Mouse (Mus musculus) heart, embryonic 13.5 days (tissue): ENCODE measurements around the gene Igf1. TPM values are rescaled to one million over a fixed set of nuclear protein-coding genes. Genes with fewer than 3 reads are reported as not detected.

Source experiments
- ATAC-seq: fragments of 200-750 bp; cut with Nextera tagmentation; 2 replicates; pipeline ENCODE4 v1.8.0; 2017; ENCODE audit warnings: moderate TSS enrichment; ENCODE audit not compliant: insufficient number of reproducible peaks, low FRiP score, low TSS enrichment; ENCODE audit errors: extremely low read depth
- H3K27ac ChIP-seq: fragments of 300-500 bp; sonication (generic); replicated peaks from 2 replicates; pipeline ENCODE4 v1.5.1; 2015; ENCODE audit warnings: moderate library complexity, mild to moderate bottlenecking, inconsistent platforms
- H3K27me3 ChIP-seq: fragments of 300-500 bp; sonication (generic); replicated peaks from 2 replicates; pipeline ENCODE4 v1.6.1; 2015; ENCODE audit warnings: mild to moderate bottlenecking, inconsistent platforms
- H3K36me3 ChIP-seq: fragments of 300-500 bp; sonication (generic); 2 replicates; pipeline ENCODE4 v1.6.1; 2015; ENCODE audit warnings: mild to moderate bottlenecking, inconsistent platforms
- H3K4me1 ChIP-seq: fragments of 300-500 bp; sonication (generic); 2 replicates; pipeline ENCODE4 v1.6.1; 2015; ENCODE audit warnings: inconsistent platforms
- H3K4me2 ChIP-seq: fragments of 300-500 bp; sonication (generic); 2 replicates; pipeline ENCODE4 v1.6.1; 2015; ENCODE audit warnings: inconsistent platforms, mild to moderate bottlenecking, moderate library complexity
- H3K4me3 ChIP-seq: fragments of 300-500 bp; sonication (generic); 2 replicates; pipeline ENCODE4 v1.5.1; 2015; ENCODE audit warnings: moderate library complexity, mild to moderate bottlenecking, inconsistent platforms
- H3K9ac ChIP-seq: fragments of 300-500 bp; sonication (generic); 2 replicates; pipeline ENCODE4 v1.6.1; 2015; ENCODE audit warnings: inconsistent platforms, mild to moderate bottlenecking, moderate library complexity
- H3K9me3 ChIP-seq: fragments of 300-500 bp; sonication (generic); 2 replicates; pipeline ENCODE4 v1.6.1; 2016; ENCODE audit warnings: inconsistent platforms
- WGBS: fragments of 180-500 bp; shearing (Covaris S2); methylation state at CpG from one replicate; pipeline ENCODE4 v1.1.7; 2015; ENCODE audit warnings: mixed read lengths; 5-methylcytosine and 5-hydroxymethylcytosine counted together
- polyA plus RNA-seq: library from polyadenylated mRNA; unstranded; fragments of >200 nt; fragmentation: Nextera tagmentation; extraction: Ambion mirVana; gene quantifications from 2 replicates; pipeline ENCODE4 v1.2.1, GENCODE M21; 2015

Igf1 gene
- polyA plus RNA-seq, 1 experiment from 2014 or later, result 39.5 TPM

- H3K9ac ChIP-seq, result no peak overlapping the region
- no peaks in the 10 kb centered on the region for H3K36me3 ChIP-seq
- H3K4me3 ChIP-seq, result no peak overlapping the region
- H3K4me1 ChIP-seq, result peaks cover 24% of the 10 kb centered on the region
- H3K27ac ChIP-seq, result no peak overlapping the region
- no peak overlapping the region for H3K4me2 ChIP-seq
- 68% methylated on average over 7 of the region's 7 CpGs for WGBS
- H3K27me3 ChIP-seq, result no peaks in the 10 kb centered on the region
- H3K9me3 ChIP-seq, result no peaks in the 10 kb centered on the region
- no peak; the same call in 1 of the 2 replicates for ATAC-seq
Measured at GRCm38 (mm10) chr10:87901916-87902315, 43.9 kb downstream of the Igf1 start.

GRCm38 (mm10) chr10:87904324-87904723, 46.3 kb downstream of the Igf1 start:
- no peaks in the 10 kb centered on the region for H3K9me3 ChIP-seq
- no peaks in the 10 kb centered on the region for H3K27me3 ChIP-seq
- H3K4me3 ChIP-seq, result no peak overlapping the region
- H3K36me3 ChIP-seq, result no peaks in the 10 kb centered on the region
- no peak overlapping the region for H3K4me2 ChIP-seq
- H3K27ac ChIP-seq, result peak overlapping the region; percentile 48
- no peak overlapping the region for H3K9ac ChIP-seq
- peaks cover 24% of the 10 kb centered on the region for H3K4me1 ChIP-seq
- ATAC-seq, result no peak
- WGBS, result 36% methylated on average over 5 of the region's 5 CpGs

- 42% methylated on average over 3 of the region's 3 CpGs for WGBS
- Histone ChIP-seq H3K4me1 (peaks cover 24% of the 10 kb centered on the region), H3K4me3 (no peak overlapping the region), H3K4me2 (no peak overlapping the region), H3K27me3 (no peaks in the 10 kb centered on the region), H3K9me3 (no peaks in the 10 kb centered on the region), H3K27ac (peak overlapping the region; percentile 48), H3K36me3 (no peaks in the 10 kb centered on the region), H3K9ac (no peak overlapping the region)
- ATAC-seq, result no peak
Measured at GRCm38 (mm10) chr10:87905087-87905486, 47.0 kb downstream of the Igf1 start.

- 81% methylated on average over 3 of the region's 3 CpGs for WGBS
- Histone ChIP-seq H3K4me3 (no peak overlapping the region), H3K27me3 (no peaks in the 10 kb centered on the region), H3K4me2 (no peak overlapping the region), H3K4me1 (peaks cover 24% of the 10 kb centered on the region), H3K36me3 (no peaks in the 10 kb centered on the region), H3K9me3 (no peaks in the 10 kb centered on the region), H3K27ac (no peak overlapping the region), H3K9ac (no peak overlapping the region)
- no peak for ATAC-seq
Measured at GRCm38 (mm10) chr10:87906121-87906520, 48.1 kb downstream of the Igf1 start.

- Histone ChIP-seq H3K9me3 (no peaks in the 10 kb centered on the region), H3K27me3 (no peaks in the 10 kb centered on the region), H3K27ac (no peak overlapping the region), H3K36me3 (no peaks in the 10 kb centered on the region), H3K4me2 (no peak overlapping the region), H3K4me3 (no peak overlapping the region), H3K4me1 (peaks cover 24% of the 10 kb centered on the region), H3K9ac (no peak overlapping the region)
- 75% methylated on average over 2 of the region's 2 CpGs for WGBS
- ATAC-seq, result no peak
Measured at GRCm38 (mm10) chr10:87906757-87907307, 48.8 kb downstream of the Igf1 start.

GRCm38 (mm10) chr10:87913852-87914251, 55.8 kb downstream of the Igf1 start:
- no peak overlapping the region for H3K9ac ChIP-seq
- H3K4me3 ChIP-seq, result no peak overlapping the region
- H3K4me1 ChIP-seq, result no peaks in the 10 kb centered on the region
- H3K9me3 ChIP-seq, result no peaks in the 10 kb centered on the region
- H3K36me3 ChIP-seq, result peaks cover 14% of the 10 kb centered on the region
- 82% methylated on average over 3 of the region's 3 CpGs for WGBS
- no peak for ATAC-seq
- H3K4me2 ChIP-seq, result no peak overlapping the region
- no peak overlapping the region for H3K27ac ChIP-seq
- no peaks in the 10 kb centered on the region for H3K27me3 ChIP-seq

- H3K9ac ChIP-seq, result no peak overlapping the region
- 51% methylated on average over 10 of the region's 10 CpGs for WGBS
- H3K4me1 ChIP-seq, result no peaks in the 10 kb centered on the region
- no peak overlapping the region for H3K4me2 ChIP-seq
- H3K36me3 ChIP-seq, result peaks cover 24% of the 10 kb centered on the region
- ATAC-seq, result no peak
- no peak overlapping the region for H3K27ac ChIP-seq
- H3K9me3 ChIP-seq, result no peaks in the 10 kb centered on the region
- H3K27me3 ChIP-seq, result no peaks in the 10 kb centered on the region
- no peak overlapping the region for H3K4me3 ChIP-seq
Measured at GRCm38 (mm10) chr10:87914932-87915331, 56.9 kb downstream of the Igf1 start.

GRCm38 (mm10) chr10:87915782-87916181, 57.7 kb downstream of the Igf1 start:
- WGBS, result 81% methylated on average over 3 of the region's 3 CpGs
- Histone ChIP-seq H3K9ac (no peak overlapping the region), H3K36me3 (peaks cover 31% of the 10 kb centered on the region), H3K4me2 (no peak overlapping the region), H3K9me3 (no peaks in the 10 kb centered on the region), H3K27me3 (no peaks in the 10 kb centered on the region), H3K4me1 (no peaks in the 10 kb centered on the region), H3K4me3 (no peak overlapping the region), H3K27ac (no peak overlapping the region)
- no peak for ATAC-seq

GRCm38 (mm10) chr10:87922263-87922662, 64.2 kb downstream of the Igf1 start:
- no peak overlapping the region for H3K4me3 ChIP-seq
- no peak overlapping the region for H3K4me2 ChIP-seq
- no peaks in the 10 kb centered on the region for H3K9me3 ChIP-seq
- WGBS, result 81% methylated on average over 3 of the region's 3 CpGs
- peaks cover 21% of the 10 kb centered on the region for H3K4me1 ChIP-seq
- no peak for ATAC-seq
- peaks cover 20% of the 10 kb centered on the region for H3K36me3 ChIP-seq
- no peak overlapping the region for H3K9ac ChIP-seq
- no peak overlapping the region for H3K27ac ChIP-seq
- H3K27me3 ChIP-seq, result no peaks in the 10 kb centered on the region

GRCm38 (mm10) chr10:87926564-87926963, 68.5 kb downstream of the Igf1 start:
- Histone ChIP-seq H3K36me3 (peaks cover 10% of the 10 kb centered on the region), H3K27ac (peak overlapping the region; percentile 80), H3K9me3 (no peaks in the 10 kb centered on the region), H3K27me3 (no peaks in the 10 kb centered on the region), H3K4me2 (peak overlapping the region; percentile 39), H3K4me3 (no peak overlapping the region), H3K9ac (no peak overlapping the region), H3K4me1 (peaks cover 26% of the 10 kb centered on the region)
- 38% methylated on average over 8 of the region's 8 CpGs for WGBS
- ATAC-seq, result no peak

- peaks cover 26% of the 10 kb centered on the region for H3K4me1 ChIP-seq
- H3K27ac ChIP-seq, result peak overlapping the region; percentile 80
- no peaks in the 10 kb centered on the region for H3K27me3 ChIP-seq
- no peak overlapping the region for H3K4me3 ChIP-seq
- WGBS, result 18% methylated on average over 6 of the region's 6 CpGs
- H3K9ac ChIP-seq, result no peak overlapping the region
- peak overlapping the region; percentile 39 for H3K4me2 ChIP-seq
- H3K36me3 ChIP-seq, result peaks cover 16% of the 10 kb centered on the region
- ATAC-seq, result peak; percentile 74
- H3K9me3 ChIP-seq, result no peaks in the 10 kb centered on the region
Measured at GRCm38 (mm10) chr10:87927131-87927609, 69.1 kb downstream of the Igf1 start.

- Histone ChIP-seq H3K4me3 (no peak overlapping the region), H3K27me3 (no peaks in the 10 kb centered on the region), H3K36me3 (no peaks in the 10 kb centered on the region), H3K9ac (no peak overlapping the region), H3K4me1 (no peaks in the 10 kb centered on the region), H3K4me2 (no peak overlapping the region), H3K9me3 (peaks cover 3% of the 10 kb centered on the region; the same call in 1 of the 2 replicates), H3K27ac (no peak overlapping the region)
- ATAC-seq, result no peak
- WGBS, result 77% methylated on average over 4 of the region's 4 CpGs
Measured at GRCm38 (mm10) chr10:87948192-87948591, 90.1 kb downstream of the Igf1 start.
